Mouse (Mus musculus): ENCODE measurements around the gene Snrnp27. TPM values are rescaled to one million over a fixed set of nuclear protein-coding genes. Genes with fewer than 3 reads are reported as not detected.

Gene Snrnp27
- total and polyA plus RNA-seq, 3 experiments = 63.1 to 97.9 (median 72.7) TPM

GRCm38 (mm10) chr6:86732276-86733173, 48.2 kb upstream of the Snrnp27 start:
- dilution Hi-C loops (cut with MboI; ENCODE audit: extremely low pct_ligation_motif_present, extremely low pct_unique_long_range_greater_than_20kb, low sequenced_read_pairs) = no loop called here
- peaks cover 0 to 8% of the 10 kb centered on the region in 2 experiments for H3K36me3 ChIP-seq (replicated peaks in 1 of 2; ENCODE audit: control insufficient read depth in 1 of 2, insufficient read depth in 1 of 2, low read length in 1 of 2)
- peak overlapping the region; percentile 23 for H3K9ac ChIP-seq (ENCODE audit: insufficient read depth, low read depth)
- H3K4me1 ChIP-seq (ENCODE audit: control insufficient read depth in 1 of 2, insufficient read depth in 2 of 2) = peaks cover 3 to 31% of the 10 kb centered on the region in 2 experiments; a peak in 3 of 4 replicates
- no peaks in the 10 kb centered on the region for H3K9me3 ChIP-seq (replicated peaks; ENCODE audit: low read length)
- in situ Hi-C loops (cut with MboI; ENCODE audit: low pct_ligation_motif_present, low pct_unique_long_range_greater_than_20kb, low sequenced_read_pairs) = no loop called here
- H3K4me2 ChIP-seq (ENCODE audit: insufficient read depth, low read depth, poor library complexity, severe bottlenecking) = peak overlapping the region; percentile 74
- peak overlapping the region; percentile 71 to 93 (median 72) for H3K4me3 ChIP-seq (replicated peaks in 1 of 3; ENCODE audit: low read depth in 2 of 3, low read length in 2 of 3, poor library complexity in 1 of 3)
- H3K27ac ChIP-seq (ENCODE audit: insufficient read depth, low read depth) = no peak overlapping the region
- DNase-seq (ENCODE audit: extremely low read depth) = peak; percentile 18
- no peaks in the 10 kb centered on the region for H3K27me3 ChIP-seq (replicated peaks)
- no peaks in the 10 kb centered on the region; the same call in 1 of the 2 replicates for H3K79me2 ChIP-seq (replicated peaks; ENCODE audit: control insufficient read depth, extremely low read depth, insufficient read depth, poor library complexity, severe bottlenecking)
- TF ChIP-seq SIN3A (IDR thresholded peaks at IDR 0.05; ENCODE audit: low read length) = no peak
- 0 out of 2 replicates have a peak, but pooled peaks have one; percentile 5 for TF ChIP-seq ZNF384 (IDR thresholded peaks at IDR 0.05; ENCODE audit: low read depth, low read length)

DNA sequence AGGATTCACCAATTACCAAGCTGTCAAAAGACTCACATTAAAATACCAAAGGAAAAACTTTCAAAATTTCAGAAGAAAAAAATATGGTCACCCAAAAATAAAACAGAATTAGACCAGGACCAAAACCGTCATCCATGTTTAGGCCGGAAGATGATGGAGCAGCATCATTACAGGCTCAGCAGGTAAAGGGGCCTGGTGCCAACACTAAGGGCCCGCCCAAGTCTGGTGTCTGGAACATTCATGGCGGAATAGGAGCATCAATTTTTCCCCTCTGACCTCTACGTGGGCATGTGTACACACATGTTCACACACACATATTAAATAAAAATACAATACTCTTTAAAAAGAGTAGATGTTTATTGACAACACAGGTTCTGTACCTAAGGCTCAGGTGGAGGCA, 44.4 kb upstream of the Snrnp27 start:
- H3K27me3 ChIP-seq (replicated peaks) = no peaks in the 10 kb centered on the region
- H3K4me3 ChIP-seq (replicated peaks in 1 of 3; ENCODE audit: low read depth in 2 of 3, low read length in 2 of 3, poor library complexity in 1 of 3) = no peak overlapping the region
- no peaks in the 10 kb centered on the region; the same call in 1 of the 2 replicates for H3K79me2 ChIP-seq (replicated peaks; ENCODE audit: control insufficient read depth, extremely low read depth, insufficient read depth, poor library complexity, severe bottlenecking)
- no peak overlapping the region for H3K9ac ChIP-seq (ENCODE audit: insufficient read depth, low read depth)
- peaks cover 0 to 18% of the 10 kb centered on the region in 2 experiments for H3K36me3 ChIP-seq (replicated peaks in 1 of 2; ENCODE audit: control insufficient read depth in 1 of 2, insufficient read depth in 1 of 2, low read length in 1 of 2)
- no peak overlapping the region for H3K27ac ChIP-seq (ENCODE audit: insufficient read depth, low read depth)
- no peak overlapping the region for H3K4me2 ChIP-seq (ENCODE audit: insufficient read depth, low read depth, poor library complexity, severe bottlenecking)
- DNase-seq (ENCODE audit: extremely low read depth) = no peak
- no peaks in the 10 kb centered on the region for H3K9me3 ChIP-seq (replicated peaks; ENCODE audit: low read length)
- peaks cover 0 to 12% of the 10 kb centered on the region in 2 experiments; a peak in 2 of 4 replicates for H3K4me1 ChIP-seq (ENCODE audit: control insufficient read depth in 1 of 2, insufficient read depth in 2 of 2)
- in situ Hi-C loops (cut with MboI; ENCODE audit: low pct_ligation_motif_present, low pct_unique_long_range_greater_than_20kb, low sequenced_read_pairs) (no loop called here), dilution Hi-C loops (cut with MboI; ENCODE audit: extremely low pct_ligation_motif_present, extremely low pct_unique_long_range_greater_than_20kb, low sequenced_read_pairs) (no loop called here)
- TF ChIP-seq ETS1 (conservative IDR thresholded peaks at IDR 0.05; ENCODE audit: low read depth, low read length) = no peak
- no peak for TF ChIP-seq E2F4 (IDR thresholded peaks at IDR 0.05; ENCODE audit: insufficient replicate concordance, low read depth, low read length)
- TF ChIP-seq MAZ (IDR thresholded peaks at IDR 0.05; ENCODE audit: low read depth, low read length) = no peak
- no peak for TF ChIP-seq MYC (IDR thresholded peaks at IDR 0.05; ENCODE audit: low read depth, low read length)
- no peak for TF ChIP-seq BHLHE40 (IDR thresholded peaks at IDR 0.05; ENCODE audit: low read depth, low read length)

DNA sequence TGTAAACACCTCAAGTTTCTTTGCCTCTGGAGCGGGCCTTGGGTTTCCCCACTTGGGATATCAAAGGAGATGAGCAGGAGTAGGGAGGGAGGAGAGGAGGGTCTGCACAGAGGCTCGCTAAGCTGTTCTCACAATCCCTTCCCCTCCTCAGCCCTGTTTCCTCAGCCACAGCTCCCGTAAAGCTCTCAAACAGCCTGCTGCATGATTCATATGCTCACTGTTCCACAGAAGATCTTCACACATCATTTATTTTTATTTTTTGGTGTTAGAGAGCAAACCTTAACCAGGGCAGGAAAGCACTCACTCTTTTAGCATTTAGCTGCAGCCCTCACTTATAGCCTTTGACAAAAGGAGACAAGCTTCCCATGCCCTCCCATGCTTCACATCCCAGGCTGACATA, 37.7 kb upstream of the Snrnp27 start:
- TF ChIP-seq MEF2A (IDR thresholded peaks at IDR 0.05; ENCODE audit: borderline replicate concordance, low read depth, low read length) = no peak

More for the DNA sequence above, 37.7 kb upstream of the Snrnp27 start:
- H3K9ac ChIP-seq (ENCODE audit: insufficient read depth, low read depth) = no peak overlapping the region
- no peak for DNase-seq (ENCODE audit: extremely low read depth)
- dilution Hi-C loops (cut with MboI; ENCODE audit: extremely low pct_ligation_motif_present, extremely low pct_unique_long_range_greater_than_20kb, low sequenced_read_pairs) (no loop called here), in situ Hi-C loops (cut with MboI; ENCODE audit: low pct_ligation_motif_present, low pct_unique_long_range_greater_than_20kb, low sequenced_read_pairs) (no loop called here)
- no peaks in the 10 kb centered on the region for H3K4me1 ChIP-seq (ENCODE audit: control insufficient read depth in 1 of 2, insufficient read depth in 2 of 2)
- H3K36me3 ChIP-seq (replicated peaks in 1 of 2; ENCODE audit: control insufficient read depth in 1 of 2, insufficient read depth in 1 of 2, low read length in 1 of 2) = peaks cover 0 to 37% of the 10 kb centered on the region in 2 experiments
- no peaks in the 10 kb centered on the region for H3K27me3 ChIP-seq (replicated peaks)
- no peaks in the 10 kb centered on the region for H3K9me3 ChIP-seq (replicated peaks; ENCODE audit: low read length)
- no peak overlapping the region for H3K27ac ChIP-seq (ENCODE audit: insufficient read depth, low read depth)
- no peak overlapping the region for H3K4me3 ChIP-seq (replicated peaks in 1 of 3; ENCODE audit: low read depth in 2 of 3, low read length in 2 of 3, poor library complexity in 1 of 3)
- no peaks in the 10 kb centered on the region for H3K79me2 ChIP-seq (replicated peaks; ENCODE audit: control insufficient read depth, extremely low read depth, insufficient read depth, poor library complexity, severe bottlenecking)
- H3K4me2 ChIP-seq (ENCODE audit: insufficient read depth, low read depth, poor library complexity, severe bottlenecking) = no peak overlapping the region
